Mouse (Mus musculus) embryonic facial prominence, embryonic 13.5 days (tissue): ENCODE results near the gene Bdp1. TPM values are rescaled to one million over a fixed set of nuclear protein-coding genes. Genes with fewer than 3 reads are reported as not detected.

Source experiments
- ATAC-seq: fragments of 200-750 bp; cut with Nextera tagmentation; 2 replicates; pipeline ENCODE4 v1.8.0; 2017; ENCODE audit warnings: low read depth; ENCODE audit not compliant: insufficient number of reproducible peaks, insufficient read depth, low FRiP score, low TSS enrichment
- H3K27ac ChIP-seq: fragments of 300-500 bp; sonication (generic); 2 replicates; pipeline ENCODE4 v1.5.1; 2015; ENCODE audit warnings: moderate library complexity, mild to moderate bottlenecking, inconsistent platforms
- H3K27me3 ChIP-seq: fragments of 300-500 bp; sonication (generic); 2 replicates; pipeline ENCODE4 v1.6.1; 2015; ENCODE audit warnings: mild to moderate bottlenecking, inconsistent platforms
- H3K36me3 ChIP-seq: fragments of 300-500 bp; sonication (generic); 2 replicates; pipeline ENCODE4 v1.6.1; 2015; ENCODE audit warnings: mild to moderate bottlenecking, inconsistent platforms
- H3K4me1 ChIP-seq: fragments of 300-500 bp; sonication (generic); 2 replicates; pipeline ENCODE4 v1.6.1; 2015; ENCODE audit warnings: inconsistent platforms
- H3K4me2 ChIP-seq: fragments of 300-500 bp; sonication (generic); 2 replicates; pipeline ENCODE4 v1.6.1; 2015; ENCODE audit warnings: moderate library complexity, mild to moderate bottlenecking, inconsistent platforms
- H3K4me3 ChIP-seq: fragments of 300-500 bp; sonication (generic); 2 replicates; pipeline ENCODE4 v1.5.1; 2015; ENCODE audit warnings: mild to moderate bottlenecking, inconsistent platforms
- H3K9ac ChIP-seq: fragments of 300-500 bp; sonication (generic); 2 replicates; pipeline ENCODE4 v1.6.1; 2015; ENCODE audit warnings: mild to moderate bottlenecking, inconsistent platforms
- H3K9me3 ChIP-seq: fragments of 300-500 bp; sonication (generic); 2 replicates; pipeline ENCODE4 v1.6.1; 2016; ENCODE audit warnings: inconsistent platforms
- WGBS: fragments of 180-500 bp; shearing (Covaris S2); methylation state at CpG from one replicate; pipeline ENCODE4 v1.1.7; 2015; ENCODE audit warnings: mixed read lengths; 5-methylcytosine and 5-hydroxymethylcytosine counted together
- polyA plus RNA-seq: library from polyadenylated mRNA; unstranded; fragments of >200 nt; fragmentation: Nextera tagmentation; extraction: Ambion mirVana; gene quantifications from 2 replicates; pipeline ENCODE4 v1.2.1, GENCODE M21; 2015

Gene Bdp1
- 34.1 and 37.7 TPM in 2 replicates for polyA plus RNA-seq

DNA sequence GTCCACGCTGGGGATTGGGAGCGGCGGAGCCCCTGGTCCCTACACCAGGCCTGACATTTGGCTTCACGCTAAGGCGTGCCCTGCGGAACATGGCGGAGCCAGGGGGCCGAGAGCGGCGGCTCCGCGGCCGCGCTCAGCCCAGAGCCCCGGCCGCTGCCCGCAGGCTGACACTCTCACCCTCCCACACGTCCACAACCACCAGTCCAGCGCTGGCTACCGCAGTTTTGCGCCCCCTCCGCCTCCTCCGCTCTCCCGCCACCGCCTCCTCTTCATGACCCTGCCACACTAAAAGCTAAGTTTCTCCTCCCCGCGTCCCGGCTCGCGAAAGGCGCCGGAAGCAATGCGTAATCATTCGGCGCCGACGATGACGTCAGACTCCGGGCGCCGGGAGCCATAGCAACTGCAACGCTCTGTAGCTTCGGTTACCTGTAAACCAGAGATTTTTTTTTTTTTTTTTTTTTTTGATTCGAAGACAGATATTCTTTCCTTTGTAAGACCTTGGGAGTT lies at the start of gene Bdp1:
Gene Bdp1, minus strand, starts transcription at position 323 of the 507 bp plus-strand sequence.
- Histone ChIP-seq H3K4me1 (peaks cover 21% of the 10 kb centered on the region), H3K9me3 (no peaks in the 10 kb centered on the region), H3K4me2 (peak within 1 kb of the TSS; percentile 70), H3K27ac (peak within 1 kb of the TSS; percentile 83), H3K4me3 (peak within 1 kb of the TSS; percentile 99), H3K9ac (peak within 1 kb of the TSS; percentile 94), H3K27me3 (no peaks in the 10 kb centered on the region), H3K36me3 (peaks cover 2% of the 10 kb centered on the region)
- ATAC-seq = peak; percentile 72
- WGBS = under 1% methylated on average over 44 of the region's 44 CpGs

DNA sequence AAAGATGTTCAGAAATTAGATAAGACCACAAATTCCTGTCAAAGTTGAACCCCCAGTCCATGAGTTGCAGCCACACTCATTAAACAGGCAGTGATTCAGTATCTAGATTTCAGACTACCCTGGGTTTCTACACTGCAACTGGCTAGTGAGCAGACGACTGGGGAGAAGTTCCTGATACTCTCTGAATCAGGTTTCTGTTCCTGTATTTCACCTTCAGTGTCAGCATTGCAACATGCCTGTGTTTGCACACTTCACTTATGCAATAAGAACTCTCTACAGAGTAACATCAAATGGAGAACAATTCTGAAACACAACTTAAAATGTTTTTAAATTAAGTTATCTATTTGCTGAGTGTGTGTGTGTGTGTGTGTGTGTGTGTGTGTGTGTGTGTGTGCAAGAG lies 48.8 kb upstream of the Bdp1 start:
- H3K9ac ChIP-seq = no peak overlapping the region
- H3K4me2 ChIP-seq = no peak overlapping the region
- no peaks in the 10 kb centered on the region for H3K36me3 ChIP-seq
- H3K27me3 ChIP-seq = no peaks in the 10 kb centered on the region
- ATAC-seq = no peak
- H3K4me3 ChIP-seq = no peak overlapping the region
- WGBS = 67% methylated on average over 1 of the region's 1 CpGs
- no peaks in the 10 kb centered on the region for H3K4me1 ChIP-seq
- H3K9me3 ChIP-seq = no peaks in the 10 kb centered on the region
- H3K27ac ChIP-seq = no peak overlapping the region

DNA sequence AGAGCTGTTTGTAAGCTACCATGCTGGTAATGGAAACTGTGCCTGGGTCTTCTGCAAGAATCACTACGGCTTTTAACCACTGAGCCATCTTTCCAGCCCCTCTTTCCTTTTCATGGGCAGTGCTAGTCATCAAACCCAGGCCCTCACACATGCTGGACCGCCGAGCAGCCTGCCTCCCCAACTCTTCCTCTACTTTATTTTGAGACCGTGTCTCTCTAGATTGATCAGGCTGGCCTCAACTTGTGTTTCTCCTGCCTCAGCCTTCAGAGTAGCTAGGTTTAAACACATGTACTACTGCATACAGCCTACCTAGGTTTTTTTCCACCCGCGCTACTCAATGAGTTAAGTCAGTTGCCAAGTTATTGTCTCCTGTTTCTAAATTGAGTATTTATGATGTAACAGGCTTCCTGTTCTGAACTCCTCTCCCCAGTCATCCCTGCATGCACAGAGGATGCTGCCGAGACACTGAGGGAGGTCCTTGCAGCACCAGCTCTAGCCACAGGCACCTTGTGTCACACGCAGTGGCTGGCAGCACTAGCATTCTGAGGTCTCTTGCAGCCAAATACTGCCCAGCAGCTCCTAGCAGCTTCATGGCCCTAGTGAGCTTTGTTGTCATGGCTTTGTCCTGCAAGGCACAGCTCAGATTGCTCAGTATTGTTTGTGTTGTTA lies 37.9 kb upstream of the Bdp1 start:
- no peak overlapping the region for H3K4me2 ChIP-seq
- no peak overlapping the region for H3K27ac ChIP-seq
- no peaks in the 10 kb centered on the region for H3K27me3 ChIP-seq
- H3K4me1 ChIP-seq = no peaks in the 10 kb centered on the region
- H3K9ac ChIP-seq = no peak overlapping the region
- no peaks in the 10 kb centered on the region for H3K9me3 ChIP-seq
- no peak for ATAC-seq
- WGBS = 83% methylated on average over 8 of the region's 8 CpGs
- no peak overlapping the region for H3K4me3 ChIP-seq
- H3K36me3 ChIP-seq = peaks cover 21% of the 10 kb centered on the region

DNA sequence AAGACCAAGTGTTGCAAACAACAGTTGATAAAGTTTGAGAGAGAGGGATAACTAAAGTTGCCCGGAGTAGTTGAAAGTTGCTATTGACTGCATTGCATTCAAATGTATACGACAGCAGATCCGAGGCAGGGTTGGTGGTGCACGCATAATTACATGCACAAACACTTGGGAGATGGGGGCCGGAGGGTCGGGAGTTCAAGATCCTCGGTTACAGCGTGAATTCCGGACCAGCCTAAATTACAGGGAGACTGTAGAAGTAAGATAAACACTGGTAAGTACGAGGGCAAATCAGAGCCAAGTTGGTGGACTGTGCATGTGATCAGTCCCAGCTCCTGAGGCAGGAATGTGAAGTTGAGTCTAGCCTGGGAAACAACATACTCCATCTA lies 21.4 kb upstream of the Bdp1 start:
- H3K4me2 ChIP-seq = peak overlapping the region; percentile 95
- H3K36me3 ChIP-seq = peaks cover 32% of the 10 kb centered on the region
- no peaks in the 10 kb centered on the region for H3K9me3 ChIP-seq
- peak overlapping the region; percentile 90 for H3K9ac ChIP-seq
- 1% methylated on average over 10 of the region's 10 CpGs for WGBS
- ATAC-seq = no peak
- H3K27me3 ChIP-seq = no peaks in the 10 kb centered on the region
- H3K27ac ChIP-seq = no peak overlapping the region
- H3K4me3 ChIP-seq = peak overlapping the region; percentile 98
- peaks cover 10% of the 10 kb centered on the region for H3K4me1 ChIP-seq

DNA sequence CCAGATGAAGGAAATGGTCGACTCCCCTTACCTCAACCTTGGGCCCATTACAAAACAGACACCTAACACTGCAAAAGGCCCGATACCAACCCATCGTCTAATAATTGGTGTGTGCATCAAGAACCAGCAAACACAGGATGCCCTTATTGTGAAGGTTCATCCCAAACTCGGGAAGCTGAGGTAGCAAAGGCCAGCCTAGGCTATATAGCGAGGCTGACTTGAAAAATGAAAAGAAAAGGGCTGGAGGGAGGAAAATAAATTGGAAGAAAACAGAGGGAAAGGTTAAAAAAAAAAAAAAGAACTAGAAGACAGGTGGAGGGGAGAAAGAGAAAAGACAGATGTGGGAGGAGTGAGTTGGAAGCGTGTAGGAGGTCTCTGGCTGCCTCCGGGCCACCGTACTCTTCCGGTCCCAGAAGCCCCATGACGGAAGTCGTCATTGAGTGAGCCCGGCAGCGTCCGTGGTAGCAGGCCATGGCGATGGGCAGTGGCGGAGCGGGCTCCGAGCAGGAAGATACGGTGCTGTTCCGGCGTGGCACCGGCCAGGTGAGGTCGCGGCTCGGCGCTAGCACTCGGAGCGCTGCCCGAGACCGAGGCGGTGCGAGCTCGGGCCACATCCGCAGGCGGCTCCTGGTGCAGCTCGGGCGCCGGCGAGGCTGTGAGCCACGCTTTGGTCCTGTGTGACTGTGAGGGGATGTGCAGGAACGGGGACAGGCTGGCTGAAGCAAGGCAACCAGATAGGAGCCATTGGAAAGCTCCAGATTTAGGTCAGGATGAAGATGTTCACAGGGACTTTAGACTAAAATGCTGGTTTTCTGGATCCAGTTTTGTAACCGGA lies 20.8 kb upstream of the Bdp1 start, which contains the start of gene Smn1:
Gene Smn1, plus strand, starts transcription at position 430 of the 835 bp plus-strand sequence.
- ATAC-seq = peak; percentile 85
- H3K9me3 ChIP-seq = no peaks in the 10 kb centered on the region
- 5% methylated on average over 42 of the region's 42 CpGs for WGBS

DNA sequence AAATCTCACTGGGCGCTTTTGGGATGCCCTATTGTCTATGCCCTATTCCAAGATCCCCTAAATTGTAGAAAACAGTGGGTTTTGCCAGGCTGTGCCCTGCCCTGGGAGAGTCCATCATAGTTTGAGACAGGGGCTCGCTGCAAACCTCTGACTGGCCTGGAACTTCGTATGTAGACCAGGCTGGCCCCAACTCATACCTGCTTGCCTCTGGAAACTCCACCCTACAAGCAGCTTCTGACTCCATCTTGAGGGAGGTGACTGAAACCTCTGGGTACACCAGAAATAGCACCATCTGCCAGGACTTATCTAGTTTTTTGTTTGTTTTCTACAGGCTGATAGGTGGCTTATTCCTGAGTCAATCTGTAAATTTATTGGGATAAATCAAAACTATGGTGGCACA lies 20.1 kb upstream of the Bdp1 start:
- H3K4me3 ChIP-seq = peak overlapping the region; percentile 98
- no peak for ATAC-seq

More for the DNA sequence above, 20.8 kb upstream of the Bdp1 start, which contains the start of gene Smn1:
- Histone ChIP-seq H3K9ac (peak within 1 kb of the TSS; percentile 90), H3K27ac (peak within 1 kb of the TSS; percentile 60; the same call in 1 of the 2 replicates), H3K36me3 (peaks cover 29% of the 10 kb centered on the region), H3K4me3 (peak within 1 kb of the TSS; percentile 98), H3K4me1 (peaks cover 10% of the 10 kb centered on the region), H3K4me2 (peak within 1 kb of the TSS; percentile 95), H3K27me3 (no peaks in the 10 kb centered on the region)

DNA sequence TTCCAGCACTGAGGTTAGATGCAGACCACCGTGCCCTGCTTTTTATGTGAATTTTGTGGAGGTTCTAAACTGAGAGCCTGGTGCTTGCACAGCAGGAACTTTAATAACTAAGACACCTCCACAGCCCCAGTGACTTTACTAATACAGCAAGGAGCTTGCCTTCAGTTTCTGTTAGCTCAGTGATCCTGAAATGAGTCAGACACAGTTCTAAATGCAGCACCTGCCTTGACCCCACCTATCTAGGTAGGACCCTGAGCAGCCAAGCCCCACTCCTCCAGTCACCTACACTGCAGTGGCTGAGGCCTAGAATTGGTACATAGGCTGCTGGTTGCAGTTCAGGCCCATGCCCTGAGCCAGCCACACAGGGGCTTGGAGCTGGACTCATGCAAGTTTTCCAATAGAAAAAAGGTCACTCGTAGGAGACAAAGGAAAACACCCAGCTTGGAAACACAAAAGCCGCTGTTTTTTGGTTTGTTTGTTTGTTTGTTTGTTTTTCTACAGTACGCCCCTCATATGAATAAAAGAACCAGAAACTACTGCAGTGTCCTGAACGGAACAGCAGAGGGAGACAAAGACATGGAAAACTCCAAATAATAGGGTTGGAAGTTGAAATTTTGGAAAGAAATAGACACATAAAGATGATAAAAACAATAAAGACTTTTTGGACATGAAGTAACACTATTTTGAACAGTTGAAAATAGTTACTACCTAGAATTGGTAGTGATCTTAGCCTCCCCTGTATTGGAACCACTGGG lies 8.5 kb upstream of the Bdp1 start:
- H3K4me3 ChIP-seq = no peak overlapping the region
- no peak for ATAC-seq
- H3K27me3 ChIP-seq = no peaks in the 10 kb centered on the region
- H3K9me3 ChIP-seq = no peaks in the 10 kb centered on the region
- 42% methylated on average over 5 of the region's 5 CpGs for WGBS
- no peak overlapping the region for H3K27ac ChIP-seq
- H3K4me2 ChIP-seq = no peak overlapping the region
- peaks cover 11% of the 10 kb centered on the region for H3K4me1 ChIP-seq
- peaks cover 24% of the 10 kb centered on the region for H3K36me3 ChIP-seq
- H3K9ac ChIP-seq = no peak overlapping the region

More for the DNA sequence above, 20.1 kb upstream of the Bdp1 start:
- Histone ChIP-seq H3K4me1 (peaks cover 10% of the 10 kb centered on the region), H3K9me3 (no peaks in the 10 kb centered on the region), H3K27ac (no peak overlapping the region), H3K4me2 (peak overlapping the region; percentile 95), H3K27me3 (no peaks in the 10 kb centered on the region), H3K36me3 (peaks cover 23% of the 10 kb centered on the region), H3K9ac (peak overlapping the region; percentile 90; the same call in 1 of the 2 replicates)
- WGBS = 82% methylated on average over 3 of the region's 3 CpGs

DNA sequence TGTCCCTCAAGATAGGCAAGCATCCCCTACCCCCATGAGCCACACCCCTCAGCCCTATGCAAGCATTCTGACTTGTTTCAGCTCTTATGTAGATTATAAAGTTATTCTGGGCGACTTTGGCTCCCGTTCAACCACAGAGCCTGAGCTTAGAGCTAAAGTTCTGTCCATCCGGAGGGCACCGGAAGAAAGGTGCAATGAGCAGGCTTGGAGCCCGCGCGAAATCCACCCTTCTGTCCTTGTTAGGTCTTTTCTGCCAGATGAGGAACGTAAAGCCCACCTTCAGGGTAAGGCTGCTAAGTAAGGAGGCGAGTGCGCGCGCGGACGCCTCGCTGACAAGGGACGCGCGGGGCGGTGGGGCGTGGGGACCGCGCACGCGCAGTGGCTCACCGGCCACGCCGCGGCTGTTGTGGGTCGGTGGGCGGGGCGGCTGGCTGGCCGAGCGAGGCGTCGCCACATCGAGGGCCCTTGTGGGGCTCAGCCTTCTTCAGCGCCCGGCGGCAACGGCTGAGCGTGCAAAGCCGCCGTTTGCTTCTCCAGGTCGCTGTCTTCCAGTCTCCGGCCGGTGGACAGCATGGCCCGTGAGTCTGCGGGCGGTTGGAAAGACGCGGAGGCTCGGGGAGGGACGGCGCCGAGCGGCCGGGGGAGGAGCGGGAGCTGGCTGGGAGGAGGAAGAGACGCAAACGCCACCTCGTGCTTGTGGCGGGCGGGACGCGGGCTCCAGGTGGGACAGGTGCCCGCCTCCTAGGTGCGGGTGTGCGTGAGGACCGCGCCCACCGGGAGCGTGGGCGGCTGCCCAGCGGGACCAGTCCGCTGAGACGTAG lies 4.0 kb upstream of the Bdp1 start, which contains the start of gene Serf1:
Gene Serf1, plus strand, starts transcription at position 361 of the 821 bp plus-strand sequence.
- peak; percentile 71 for ATAC-seq
- H3K9me3 ChIP-seq = no peaks in the 10 kb centered on the region
- no peaks in the 10 kb centered on the region for H3K27me3 ChIP-seq
- peak within 1 kb of the TSS; percentile 82 for H3K4me2 ChIP-seq
- H3K27ac ChIP-seq = peak within 1 kb of the TSS; percentile 71
- peaks cover 11% of the 10 kb centered on the region; the same call in 1 of the 2 replicates for H3K36me3 ChIP-seq
- peak within 1 kb of the TSS; percentile 89 for H3K4me3 ChIP-seq
- peaks cover 18% of the 10 kb centered on the region for H3K4me1 ChIP-seq
- H3K9ac ChIP-seq = peak within 1 kb of the TSS; percentile 88
- under 1% methylated on average over 75 of the region's 76 CpGs for WGBS

DNA sequence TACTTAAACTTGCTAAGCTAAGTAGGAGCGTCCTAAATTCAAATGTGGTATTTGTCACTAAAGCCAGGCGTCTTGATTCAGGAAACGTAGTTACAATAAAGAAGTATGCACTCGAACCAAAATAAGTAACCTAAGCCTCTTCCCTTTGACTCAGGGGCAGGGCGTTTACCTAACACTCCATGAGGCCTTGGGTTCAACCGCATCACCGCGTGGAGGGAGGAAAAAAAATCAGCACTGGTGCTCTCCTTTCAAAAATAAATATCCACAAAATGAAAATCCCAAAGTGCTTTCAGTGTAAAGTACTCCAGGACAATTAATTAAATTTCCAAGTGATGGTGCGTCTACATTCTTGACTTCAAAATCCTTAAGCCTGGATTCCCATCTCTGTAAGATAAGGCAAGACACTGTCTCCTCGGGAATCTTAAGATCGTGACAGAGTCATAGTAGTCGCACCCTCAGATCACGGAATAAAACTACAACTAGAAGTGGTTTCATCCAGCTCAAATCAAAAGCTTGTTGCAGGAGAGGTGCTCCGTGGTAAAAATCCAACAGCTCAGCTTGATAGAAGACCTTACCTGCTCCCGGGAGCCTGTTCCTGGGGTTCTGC lies 715 bp downstream of the Bdp1 start:
- Histone ChIP-seq H3K4me1 (peaks cover 18% of the 10 kb centered on the region), H3K36me3 (peaks cover 7% of the 10 kb centered on the region), H3K9me3 (no peaks in the 10 kb centered on the region), H3K9ac (peak overlapping the region; percentile 94), H3K27ac (peak overlapping the region; percentile 83), H3K4me3 (peak overlapping the region; percentile 99), H3K27me3 (no peaks in the 10 kb centered on the region), H3K4me2 (peak overlapping the region; percentile 70)
- WGBS = 6% methylated on average over 15 of the region's 15 CpGs
- no peak for ATAC-seq

GRCm38 (mm10) chr13:100098808-100099207 lies 5.1 kb downstream of the Bdp1 start:
- H3K36me3 ChIP-seq = peaks cover 48% of the 10 kb centered on the region
- ATAC-seq = no peak
- 94% methylated on average over 6 of the region's 6 CpGs for WGBS

More at GRCm38 (mm10) chr13:100098808-100099207, 5.1 kb downstream of the Bdp1 start:
- Histone ChIP-seq H3K27me3 (no peaks in the 10 kb centered on the region), H3K9ac (no peak overlapping the region), H3K4me2 (no peak overlapping the region), H3K4me1 (peaks cover 13% of the 10 kb centered on the region), H3K4me3 (no peak overlapping the region), H3K9me3 (no peaks in the 10 kb centered on the region), H3K27ac (no peak overlapping the region)
